Mouse (Mus musculus) testis, adult 2 months (tissue): ENCODE measurements around the gene Clec1a.
"Not testable (repeated sequence)": the region's sequence is repeated elsewhere in the genome, so short reads cannot be mapped to it uniquely, and the experiment has no call there.

Experiments used
- CTCF ChIP-seq: fragments of 200-500 bp; IDR thresholded peaks from 2 replicates; pipeline ENCODE4 v1.5.1; 2012; ENCODE audit warnings: low read depth, mild to moderate bottlenecking, inconsistent platforms, low read length, moderate library complexity; ENCODE audit not compliant: control insufficient read depth, insufficient read depth, insufficient replicate concordance
- POLR2A ChIP-seq: fragments of 200-500 bp; IDR thresholded peaks from 2 replicates; pipeline ENCODE4 v1.6.1; 2012; ENCODE audit warnings: low read depth, mild to moderate bottlenecking, inconsistent platforms, low read length, moderate library complexity; ENCODE audit not compliant: control insufficient read depth

DNA sequence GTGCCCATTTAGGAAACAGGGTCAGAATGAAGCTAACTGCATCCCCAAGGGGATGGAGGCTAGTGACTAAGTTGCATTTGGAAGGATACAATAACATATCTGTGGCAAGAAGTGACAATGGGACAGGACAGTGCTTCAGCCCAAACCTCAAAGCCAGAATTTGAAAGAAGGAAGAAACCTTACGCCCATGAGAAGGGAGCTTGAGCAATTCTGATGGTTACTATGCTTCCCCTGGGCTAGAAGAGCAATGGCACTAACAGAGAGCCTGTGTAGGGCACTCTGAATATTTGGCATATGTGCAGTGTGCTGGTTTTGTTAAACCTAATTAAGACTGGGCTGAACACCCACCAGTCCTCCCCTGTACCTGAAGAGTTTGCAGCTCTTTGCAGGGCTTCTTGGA, 47.7 kb upstream of the Clec1a start:
- TF ChIP-seq CTCF, POLR2A: not testable (repeated sequence)
